Mouse (Mus musculus) ES-E14 (cell line): ENCODE data around the gene Zfp473. TPM values are rescaled to one million over a fixed set of nuclear protein-coding genes. Genes with fewer than 3 reads are reported as not detected.

Source experiments
- DNase-seq: peaks from one replicate; pipeline ENCODE4 v3.0.0-alpha.2; 2013; ENCODE audit warnings: low read depth, low spot score
- H3K27ac ChIP-seq: 2 replicates; pipeline ENCODE4 v1.5.1; 2012; ENCODE audit warnings: low read depth, mild to moderate bottlenecking, low read length, moderate library complexity, mixed read lengths; ENCODE audit not compliant: poor library complexity, insufficient read depth, severe bottlenecking
- H3K36me3 ChIP-seq: 2 replicates; pipeline ENCODE4 v1.6.1; 2012; ENCODE audit warnings: mild to moderate bottlenecking, low read length, moderate library complexity, mixed read lengths; ENCODE audit not compliant: control insufficient read depth, poor library complexity, insufficient read depth, severe bottlenecking
- H3K4me1 ChIP-seq, 2 experiments: fragments of 150-350 bp in 1 of 2; sonication (generic) in 1 of 2; 2 replicates each; pipeline ENCODE4 v1.6.1; 2012; ENCODE audit warnings: low read length in 2 of 2, mild to moderate bottlenecking in 1 of 2, mixed read lengths in 1 of 2; ENCODE audit not compliant: control insufficient read depth in 2 of 2, insufficient read depth in 2 of 2, poor library complexity in 1 of 2
- H3K4me3 ChIP-seq, 2 experiments: fragments of 150-350 bp in 1 of 2; sonication (generic) in 1 of 2; 2 replicates each; pipeline ENCODE4 v1.5.1; 2012; ENCODE audit warnings: low read length in 2 of 2, low read depth in 1 of 2, mild to moderate bottlenecking in 1 of 2, mixed read lengths in 1 of 2; ENCODE audit not compliant: insufficient read depth in 1 of 2, poor library complexity in 1 of 2, severe bottlenecking in 1 of 2
- H3K9ac ChIP-seq: 2 replicates; pipeline ENCODE4 v1.6.1; 2012; ENCODE audit warnings: low read depth, mild to moderate bottlenecking, low read length, mixed read lengths; ENCODE audit not compliant: poor library complexity, insufficient read depth, severe bottlenecking
- H3K9me3 ChIP-seq: fragments of 150-350 bp; sonication (generic); 2 replicates; pipeline ENCODE4 v1.6.1; 2012; ENCODE audit warnings: low read depth, mild to moderate bottlenecking, low read length; ENCODE audit not compliant: control insufficient read depth, insufficient read depth
- CHD2 ChIP-seq: IDR thresholded peaks from 2 replicates; pipeline ENCODE4 v1.6.1; 2014; ENCODE audit warnings: mild to moderate bottlenecking, low read depth, low read length, inconsistent platforms
- HCFC1 ChIP-seq: IDR thresholded peaks from 2 replicates; pipeline ENCODE4 v1.6.1; 2012; ENCODE audit warnings: low read length, inconsistent platforms, borderline replicate concordance; ENCODE audit not compliant: insufficient read depth
- MAFK ChIP-seq: IDR thresholded peaks from 2 replicates; pipeline ENCODE4 v1.6.1; 2014; ENCODE audit warnings: mild to moderate bottlenecking, low read depth, low read length, inconsistent platforms; ENCODE audit not compliant: insufficient read depth
- ZC3H11A ChIP-seq: IDR thresholded peaks from 2 replicates; pipeline ENCODE4 v1.6.1; 2012; ENCODE audit warnings: low read depth, mild to moderate bottlenecking, inconsistent platforms, low read length, borderline replicate concordance
- ZNF384 ChIP-seq: IDR thresholded peaks from 2 replicates; pipeline ENCODE4 v1.6.1; 2012; ENCODE audit warnings: low read depth, low read length, inconsistent platforms
- in situ Hi-C, 2 experiments: fragments of 600-800 bp; cut with MboI; formaldehyde crosslinking; loops; one replicate each; pipeline ENCODE4 v1.15.1; 2025; ENCODE audit warnings: low sequenced_read_pairs in 2 of 2, inconsistent platforms in 1 of 2; ENCODE audit not compliant: unreplicated experiment in 2 of 2
- total RNA-seq: library from RNA; depleted of rRNA; stranded (reverse); fragments of 300-350 nt; gene quantifications from 2 replicates; pipeline ENCODE4 v1.2.3, GENCODE M21; 2012

Zfp473 gene
- total RNA-seq, 1 experiment, result 15.1 TPM

- Histone ChIP-seq H3K36me3 (peaks cover 7% of the 10 kb centered on the region), H3K4me3 (no peak overlapping the region), H3K9me3 (no peaks in the 10 kb centered on the region), H3K4me1 (peaks cover 0 to 3% of the 10 kb centered on the region in 2 experiments; a peak in 1 of 4 replicates), H3K27ac (no peak overlapping the region), H3K9ac (no peak overlapping the region)
- no peak for TF ChIP-seq ZNF384
- no peak for TF ChIP-seq CHD2
- no peak for TF ChIP-seq HCFC1
- in situ Hi-C loops, result no loop called here
- DNase-seq, result no peak
Measured at GRCm38 (mm10) chr7:44727151-44727550, 23.7 kb downstream of the Zfp473 start.

GRCm38 (mm10) chr7:44726343-44726742 lies 24.5 kb downstream of the Zfp473 start:
- no peak for DNase-seq
- no peak for TF ChIP-seq ZC3H11A
- no peak for TF ChIP-seq ZNF384
- TF ChIP-seq MAFK, result no peak
- TF ChIP-seq HCFC1, result no peak
- TF ChIP-seq CHD2, result no peak
- in situ Hi-C loops, result no loop called here
- Histone ChIP-seq H3K4me1 (peaks cover 0 to 3% of the 10 kb centered on the region in 2 experiments; a peak in 1 of 4 replicates), H3K36me3 (peaks cover 4% of the 10 kb centered on the region; the same call in 1 of the 2 replicates), H3K27ac (no peak overlapping the region), H3K4me3 (no peak overlapping the region), H3K9ac (no peak overlapping the region), H3K9me3 (no peaks in the 10 kb centered on the region)

- TF ChIP-seq MAFK (0 out of 2 replicates have a peak, but pooled peaks have one; percentile 17), ZNF384 (peak; percentile 98), CHD2 (no peak), ZC3H11A (no peak), HCFC1 (no peak)
- Histone ChIP-seq H3K9ac (no peak overlapping the region), H3K9me3 (no peaks in the 10 kb centered on the region), H3K27ac (no peak overlapping the region), H3K36me3 (no peaks in the 10 kb centered on the region), H3K4me3 (no peak overlapping the region), H3K4me1 (peaks cover 0 to 3% of the 10 kb centered on the region in 2 experiments; a peak in 1 of 4 replicates)
- no peak for DNase-seq
- in situ Hi-C loops, result no loop called here
Measured at GRCm38 (mm10) chr7:44724316-44724715, 26.5 kb downstream of the Zfp473 start.

- Histone ChIP-seq H3K9ac (no peak overlapping the region), H3K36me3 (no peaks in the 10 kb centered on the region), H3K4me1 (peaks cover 0 to 3% of the 10 kb centered on the region in 2 experiments; a peak in 1 of 4 replicates), H3K27ac (no peak overlapping the region), H3K9me3 (no peaks in the 10 kb centered on the region), H3K4me3 (no peak overlapping the region)
- TF ChIP-seq ZC3H11A, result no peak
- TF ChIP-seq ZNF384, result no peak
- TF ChIP-seq HCFC1, result no peak
- TF ChIP-seq MAFK, result no peak
- no peak for TF ChIP-seq CHD2
- in situ Hi-C loops, result no loop called here
- DNase-seq, result no peak
Measured at GRCm38 (mm10) chr7:44722058-44722457, 28.8 kb downstream of the Zfp473 start.

- H3K4me1 ChIP-seq, result peaks cover 2 to 11% of the 10 kb centered on the region in 2 experiments; a peak in 3 of 4 replicates
- H3K36me3 ChIP-seq, result no peaks in the 10 kb centered on the region
- no peak for TF ChIP-seq MAFK
- no peak for TF ChIP-seq HCFC1
- TF ChIP-seq CHD2, result no peak
- no peak for TF ChIP-seq ZC3H11A
- no peak overlapping the region for H3K4me3 ChIP-seq
- in situ Hi-C loops, result no loop called here
- H3K27ac ChIP-seq, result no peak overlapping the region; the same call in 1 of the 2 replicates
- no peaks in the 10 kb centered on the region for H3K9me3 ChIP-seq
- no peak overlapping the region for H3K9ac ChIP-seq
- DNase-seq, result no peak
Measured at GRCm38 (mm10) chr7:44709881-44710280, 41.0 kb downstream of the Zfp473 start.
